Mouse (Mus musculus) liver, postnatal 0 days (tissue): ENCODE measurements around the gene Gfpt2.

Source experiments
- CTCF ChIP-seq: sonication (generic); IDR thresholded peaks from 2 replicates; pipeline ENCODE4 v1.5.1; 2016; ENCODE audit warnings: antibody characterized with exemption, low read depth
- EP300 ChIP-seq: IDR thresholded peaks from 2 replicates; pipeline ENCODE4 v1.6.1; 2016; ENCODE audit warnings: antibody characterized with exemption, low read depth, mild to moderate bottlenecking

- TF ChIP-seq CTCF (peak; percentile 47), EP300 (no peak)
Measured at GRCm38 (mm10) chr11:49772251-49772650, 21.7 kb upstream of the Gfpt2 start.
